Mouse (Mus musculus) heart, postnatal 4 days (tissue): ENCODE measurements at regions not wholly inside any gene's neighbourhood (a gene's known extent, or its start where the extent isn't known, plus 50 kb on each side); places are given as distances from the start of the nearest gene placed in this dataset.

Experiments used
- DNase-seq: peaks from one replicate; pipeline ENCODE4 v3.0.0; 2021
- microRNA-seq, 2 experiments: library from miRNA; unstranded; fragments of <30 nt; microRNA quantifications; one replicate each; pipeline ENCODE4 v1.2.0; 2021 to 2022

DNA sequence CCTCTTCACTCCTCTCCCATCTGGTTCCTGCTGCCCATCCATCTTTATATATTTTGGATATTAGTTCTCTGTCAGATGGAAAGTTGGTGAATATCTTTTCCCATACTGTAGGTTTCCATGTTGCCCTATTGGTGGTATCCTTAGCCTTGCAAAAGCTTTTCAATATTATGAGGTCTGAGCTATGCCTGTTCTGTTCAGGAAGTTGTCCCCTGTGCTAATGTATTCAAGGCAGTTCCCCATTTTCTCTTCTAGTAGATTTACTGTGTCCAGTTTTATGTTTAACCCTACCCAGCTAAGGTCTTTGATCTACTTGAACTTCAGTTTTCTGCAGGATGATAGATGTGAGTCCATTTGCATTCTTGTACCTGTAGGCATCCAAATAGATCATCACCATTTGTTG is 109.4 kb upstream of the Tusc1 start:
- no peak for DNase-seq

DNA sequence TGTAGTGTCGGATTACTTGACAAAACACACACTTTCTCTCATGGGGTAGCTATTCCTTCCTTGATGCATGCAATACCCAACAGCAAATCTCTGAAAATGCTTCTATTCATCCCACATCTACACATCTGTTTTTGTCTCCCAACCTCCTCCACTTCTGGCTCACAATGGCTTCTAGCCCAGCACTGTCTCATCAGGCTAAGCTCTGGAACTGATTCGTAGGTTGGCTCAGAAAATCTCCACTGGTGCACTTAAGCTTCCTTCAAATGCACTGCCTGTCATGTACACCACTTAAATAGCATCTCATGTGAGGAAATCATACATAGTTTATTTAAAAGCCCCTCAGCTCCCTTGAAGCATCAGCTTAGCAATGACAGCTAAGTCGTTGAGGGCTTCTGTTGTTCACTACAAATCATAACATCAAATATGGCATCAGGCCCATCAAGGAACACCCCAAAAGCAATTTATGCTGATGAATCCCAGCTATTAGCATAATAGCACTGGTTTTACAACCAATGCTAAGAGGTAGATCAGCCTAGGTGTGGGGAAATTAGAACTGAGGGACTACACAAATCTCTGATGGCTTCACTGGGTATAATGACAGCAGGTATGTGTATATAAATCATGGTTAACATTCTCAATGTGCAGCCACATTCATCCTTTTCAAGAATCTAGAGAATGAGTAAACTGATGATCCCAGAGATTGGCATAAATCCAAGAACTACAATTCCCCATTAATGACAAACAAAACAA is 103.5 kb upstream of the Tusc1 start:
- no peak for DNase-seq

DNA sequence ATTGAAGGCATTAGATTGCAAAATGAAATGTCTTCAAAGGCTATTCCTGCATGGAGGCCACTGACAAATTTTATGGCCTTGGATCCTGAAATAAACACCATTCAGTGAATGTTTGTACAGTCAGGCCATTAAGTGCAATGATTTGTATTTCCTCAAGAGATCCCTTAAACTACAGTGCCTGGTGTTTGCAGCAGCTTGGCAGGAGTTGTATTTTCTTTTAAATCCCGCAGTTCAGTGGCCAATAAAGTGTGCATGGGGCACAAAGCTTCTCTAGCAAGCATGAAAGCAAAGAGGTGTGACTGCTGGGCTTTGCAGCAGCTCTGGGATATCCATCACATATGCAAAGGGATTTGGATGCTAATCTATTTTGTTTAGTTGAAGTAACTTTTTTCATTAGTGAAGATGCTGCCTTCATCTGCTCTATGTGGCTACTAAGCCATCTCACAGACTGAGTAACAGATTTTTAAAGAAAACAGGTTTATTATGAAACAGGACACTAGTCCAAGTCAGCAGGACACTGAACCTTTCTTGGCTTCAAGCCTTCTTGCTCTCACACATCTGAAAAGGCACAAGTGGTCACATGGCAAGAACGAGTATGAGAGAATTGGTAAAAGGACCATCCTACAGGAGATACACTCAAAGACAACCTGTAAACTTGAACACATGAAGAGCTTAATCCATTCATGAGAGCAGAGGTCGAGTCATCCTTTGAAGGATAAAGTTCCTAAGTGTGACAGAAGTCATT is 102.2 kb upstream of the Tusc1 start:
- no peak for DNase-seq

DNA sequence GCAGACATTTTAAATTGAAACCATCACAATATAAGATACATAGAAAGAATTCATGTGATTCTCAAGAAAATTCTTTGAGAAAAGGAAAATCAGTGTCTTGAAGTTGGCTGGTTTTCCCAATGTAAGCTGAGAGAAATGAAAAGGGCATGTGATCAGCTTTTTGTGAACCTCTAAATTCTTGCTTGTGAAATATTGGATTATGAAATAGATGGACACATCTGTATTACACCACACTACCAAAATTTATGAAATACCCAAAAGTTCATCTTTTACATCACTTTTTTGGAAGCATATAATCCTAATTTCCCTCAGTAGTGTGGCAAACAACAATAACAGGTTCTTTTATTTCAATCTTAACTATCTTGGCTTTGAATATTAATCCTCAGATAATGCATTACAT is 77.4 kb upstream of the Tusc1 start:
- no peak for DNase-seq

DNA sequence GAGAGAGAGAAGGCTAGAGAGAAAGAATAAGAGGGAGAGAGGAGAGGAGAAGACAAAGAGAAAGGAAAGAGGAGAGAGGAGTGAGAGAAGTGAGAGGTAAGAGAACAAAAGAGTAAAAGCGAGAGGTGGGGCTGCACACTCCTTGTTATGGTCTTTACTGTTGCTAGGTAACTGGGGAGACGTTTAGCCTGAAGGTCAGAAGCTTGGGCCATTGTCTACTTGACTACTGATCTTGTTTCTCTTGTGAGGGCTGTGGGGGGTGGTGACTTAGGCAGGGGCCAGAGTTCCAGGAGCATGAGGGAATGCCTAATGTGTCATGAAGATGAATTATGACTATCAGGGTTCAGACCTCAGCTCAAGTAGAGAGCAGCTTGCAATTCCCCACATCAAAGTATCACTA is 71.6 kb upstream of the Tusc1 start:
- no peak for DNase-seq

DNA sequence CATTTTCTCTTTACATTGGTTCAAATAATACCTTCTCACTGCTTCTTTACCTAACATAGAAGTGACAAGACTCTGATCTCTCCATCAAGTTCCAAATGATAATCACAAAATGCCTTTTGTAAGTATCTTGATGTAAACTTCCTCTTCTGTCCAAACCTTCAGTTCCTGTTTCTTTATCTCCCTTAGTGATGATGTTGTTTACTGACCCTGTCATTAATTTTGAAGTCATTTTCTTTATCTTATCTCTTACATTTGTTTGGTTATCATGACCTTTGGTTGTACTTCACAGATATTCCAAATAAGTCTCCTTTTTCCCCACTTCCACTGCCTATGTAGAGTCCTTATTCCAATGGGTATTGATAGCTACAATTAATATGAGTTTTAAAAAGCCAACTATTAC is 65.3 kb upstream of the Tusc1 start:
- DNase-seq, result no peak

Small RNAs in the stretch of these regions (microRNA-seq; reads per million reads assigned to microRNA genes)
- gene Gm22619, result 0 reads per million in 2 experiments
